Mouse (Mus musculus): ENCODE data around the gene Mettl1. TPM values are rescaled to one million over a fixed set of nuclear protein-coding genes. Genes with fewer than 3 reads are reported as not detected.

Mettl1 gene
- polyA plus RNA-seq, 1 experiment from 2014 or later: 44.0 TPM

- no peak for ATAC-seq (replicated peaks; ENCODE audit: low FRiP score)
These were observed 3.6 kb upstream of the Mettl1 start for GRCm38 (mm10) chr10:127037641-127038040.

GRCm38 (mm10) chr10:127040569-127041214 lies 522 bp upstream of the Mettl1 start:
- Histone ChIP-seq H3K4me1 (replicated peaks; ENCODE audit: control insufficient read depth, insufficient read depth, low read length) (0 out of 2 replicates have a peak, but pooled peaks cover 2% of the 10 kb centered on the region), H3K36me3 (ENCODE audit: control insufficient read depth, insufficient read depth, low read length) (no peaks in the 10 kb centered on the region), H3K4me3 (ENCODE audit: low read depth, low read length) (peak overlapping the region; percentile 69), H3K9ac (ENCODE audit: low read length) (peak overlapping the region; percentile 58), H3K9me3 (ENCODE audit: control insufficient read depth, low read length) (no peaks in the 10 kb centered on the region), H3K27ac (ENCODE audit: low read depth, low read length) (no peak overlapping the region), H3K4me2 (ENCODE audit: low read depth, low read length, severe bottlenecking) (peak overlapping the region; percentile 99), H3K27me3 (ENCODE audit: control insufficient read depth, insufficient read depth, low read length) (peaks cover 2% of the 10 kb centered on the region; the same call in 1 of the 2 replicates)
- under 1% methylated on average over 20 of the region's 20 CpGs for WGBS
- DNase-seq (ENCODE audit: low spot score) (no peak), ATAC-seq (replicated peaks; ENCODE audit: low FRiP score) (0 out of 2 replicates have a peak, but pooled peaks have one; percentile 17)

More at GRCm38 (mm10) chr10:127037641-127038040, 3.6 kb upstream of the Mettl1 start:
- no peak overlapping the region for H3K9ac ChIP-seq (ENCODE audit: low read length)
- no peak overlapping the region for H3K27ac ChIP-seq (ENCODE audit: low read depth, low read length)
- no peaks in the 10 kb centered on the region for H3K36me3 ChIP-seq (ENCODE audit: control insufficient read depth, insufficient read depth, low read length)
- no peaks in the 10 kb centered on the region for H3K9me3 ChIP-seq (ENCODE audit: control insufficient read depth, low read length)
- DNase-seq (ENCODE audit: low spot score): no peak
- H3K4me1 ChIP-seq (replicated peaks; ENCODE audit: control insufficient read depth, insufficient read depth, low read length): no peaks in the 10 kb centered on the region
- H3K27me3 ChIP-seq (ENCODE audit: control insufficient read depth, insufficient read depth, low read length): peaks cover 2% of the 10 kb centered on the region; the same call in 1 of the 2 replicates
- no peak overlapping the region for H3K4me2 ChIP-seq (ENCODE audit: low read depth, low read length, severe bottlenecking)
- H3K4me3 ChIP-seq (ENCODE audit: low read depth, low read length): no peak overlapping the region
- 72% methylated on average over 12 of the region's 12 CpGs for WGBS

- WGBS: under 1% methylated on average over 44 of the region's 44 CpGs
- peaks cover 2% of the 10 kb centered on the region; the same call in 1 of the 2 replicates for H3K27me3 ChIP-seq (ENCODE audit: control insufficient read depth, insufficient read depth, low read length)
- H3K9ac ChIP-seq (ENCODE audit: low read length): peak overlapping the region; percentile 58
- ATAC-seq (replicated peaks; ENCODE audit: low FRiP score): peak; percentile 86
- H3K4me2 ChIP-seq (ENCODE audit: low read depth, low read length, severe bottlenecking): peak overlapping the region; percentile 99
- H3K36me3 ChIP-seq (ENCODE audit: control insufficient read depth, insufficient read depth, low read length): no peaks in the 10 kb centered on the region
- peak; percentile 96 for DNase-seq (ENCODE audit: low spot score)
- no peaks in the 10 kb centered on the region for H3K9me3 ChIP-seq (ENCODE audit: control insufficient read depth, low read length)
- no peak overlapping the region for H3K27ac ChIP-seq (ENCODE audit: low read depth, low read length)
- H3K4me1 ChIP-seq (replicated peaks; ENCODE audit: control insufficient read depth, insufficient read depth, low read length): 0 out of 2 replicates have a peak, but pooled peaks cover 2% of the 10 kb centered on the region
- H3K4me3 ChIP-seq (ENCODE audit: low read depth, low read length): peak overlapping the region; percentile 69
These were observed 642 bp downstream of the Mettl1 start for GRCm38 (mm10) chr10:127041774-127042338.

- Histone ChIP-seq H3K9me3 (ENCODE audit: control insufficient read depth, low read length) (no peaks in the 10 kb centered on the region), H3K9ac (ENCODE audit: low read length) (peak overlapping the region; percentile 58), H3K27ac (ENCODE audit: low read depth, low read length) (no peak overlapping the region), H3K27me3 (ENCODE audit: control insufficient read depth, insufficient read depth, low read length) (peaks cover 4% of the 10 kb centered on the region; the same call in 1 of the 2 replicates), H3K36me3 (ENCODE audit: control insufficient read depth, insufficient read depth, low read length) (no peaks in the 10 kb centered on the region), H3K4me1 (replicated peaks; ENCODE audit: control insufficient read depth, insufficient read depth, low read length) (0 out of 2 replicates have a peak, but pooled peaks cover 2% of the 10 kb centered on the region), H3K4me3 (ENCODE audit: low read depth, low read length) (peak overlapping the region; percentile 69), H3K4me2 (ENCODE audit: low read depth, low read length, severe bottlenecking) (peak overlapping the region; percentile 99)
- DNase-seq (ENCODE audit: low spot score): no peak
- 19% methylated on average over 5 of the region's 5 CpGs for WGBS
- no peak for ATAC-seq (replicated peaks; ENCODE audit: low FRiP score)
These were observed 1.4 kb downstream of the Mettl1 start for GRCm38 (mm10) chr10:127042468-127043115.

GRCm38 (mm10) chr10:127043187-127043586 lies 2.0 kb downstream of the Mettl1 start:
- Histone ChIP-seq H3K9ac (ENCODE audit: low read length) (no peak overlapping the region), H3K4me1 (replicated peaks; ENCODE audit: control insufficient read depth, insufficient read depth, low read length) (0 out of 2 replicates have a peak, but pooled peaks cover 2% of the 10 kb centered on the region), H3K4me2 (ENCODE audit: low read depth, low read length, severe bottlenecking) (no peak overlapping the region), H3K4me3 (ENCODE audit: low read depth, low read length) (no peak overlapping the region), H3K36me3 (ENCODE audit: control insufficient read depth, insufficient read depth, low read length) (no peaks in the 10 kb centered on the region), H3K27me3 (ENCODE audit: control insufficient read depth, insufficient read depth, low read length) (peaks cover 9% of the 10 kb centered on the region), H3K9me3 (ENCODE audit: control insufficient read depth, low read length) (no peaks in the 10 kb centered on the region), H3K27ac (ENCODE audit: low read depth, low read length) (no peak overlapping the region)
- no peak for DNase-seq (ENCODE audit: low spot score)
- 83% methylated on average over 6 of the region's 6 CpGs for WGBS
- ATAC-seq (replicated peaks; ENCODE audit: low FRiP score): no peak

- 27% methylated on average over 5 of the region's 5 CpGs for WGBS
- Histone ChIP-seq H3K9ac (ENCODE audit: low read length) (no peak within 1 kb of the TSS; the same call in 1 of the 2 replicates), H3K36me3 (ENCODE audit: control insufficient read depth, insufficient read depth, low read length) (no peaks in the 10 kb centered on the region), H3K9me3 (ENCODE audit: control insufficient read depth, low read length) (no peaks in the 10 kb centered on the region), H3K27me3 (ENCODE audit: control insufficient read depth, insufficient read depth, low read length) (peaks cover 36% of the 10 kb centered on the region), H3K27ac (ENCODE audit: low read depth, low read length) (no peak within 1 kb of the TSS), H3K4me2 (ENCODE audit: low read depth, low read length, severe bottlenecking) (peak within 1 kb of the TSS; percentile 11; the same call in 1 of the 2 replicates), H3K4me3 (ENCODE audit: low read depth, low read length) (peak within 1 kb of the TSS; percentile 5; the same call in 1 of the 2 replicates), H3K4me1 (replicated peaks; ENCODE audit: control insufficient read depth, insufficient read depth, low read length) (peaks cover 7% of the 10 kb centered on the region; the same call in 1 of the 2 replicates)
- no peak for ATAC-seq (replicated peaks; ENCODE audit: low FRiP score)
- no peak for DNase-seq (ENCODE audit: low spot score)
These were observed 6.7 kb downstream of the Mettl1 start, which contains the start of gene Cyp27b1 for GRCm38 (mm10) chr10:127047954-127048353. TSS of gene Cyp27b1 (plus strand) at chr10:127048250.

- H3K27ac ChIP-seq (ENCODE audit: low read depth, low read length): no peak overlapping the region
- H3K9me3 ChIP-seq (ENCODE audit: control insufficient read depth, low read length): no peaks in the 10 kb centered on the region
- peak overlapping the region; percentile 11; the same call in 1 of the 2 replicates for H3K4me2 ChIP-seq (ENCODE audit: low read depth, low read length, severe bottlenecking)
- H3K9ac ChIP-seq (ENCODE audit: low read length): no peak overlapping the region; the same call in none of the 2 replicates
- H3K27me3 ChIP-seq (ENCODE audit: control insufficient read depth, insufficient read depth, low read length): peaks cover 36% of the 10 kb centered on the region
- DNase-seq (ENCODE audit: low spot score): peak; percentile 52
- no peaks in the 10 kb centered on the region for H3K36me3 ChIP-seq (ENCODE audit: control insufficient read depth, insufficient read depth, low read length)
- 4% methylated on average over 35 of the region's 35 CpGs for WGBS
- peaks cover 6% of the 10 kb centered on the region; the same call in 1 of the 2 replicates for H3K4me1 ChIP-seq (replicated peaks; ENCODE audit: control insufficient read depth, insufficient read depth, low read length)
- no peak for ATAC-seq (replicated peaks; ENCODE audit: low FRiP score)
- H3K4me3 ChIP-seq (ENCODE audit: low read depth, low read length): peak overlapping the region; percentile 5; the same call in 1 of the 2 replicates
These were observed 7.6 kb downstream of the Mettl1 start for GRCm38 (mm10) chr10:127048608-127049394.

All from forebrain, embryonic 11.5 days (tissue).